Mouse (Mus musculus) bone marrow macrophage, adult 2 months (primary cell): ENCODE data around the gene Swap70.

Experiments used
- CTCF ChIP-seq: IDR thresholded peaks from 2 replicates; pipeline ENCODE4 v1.5.1; 2012; ENCODE audit warnings: low read depth, mild to moderate bottlenecking, low read length, moderate library complexity
- POLR2A ChIP-seq: IDR thresholded peaks from 2 replicates; pipeline ENCODE4 v1.6.1; 2012; ENCODE audit warnings: mild to moderate bottlenecking, low read depth, low read length, borderline replicate concordance

DNA sequence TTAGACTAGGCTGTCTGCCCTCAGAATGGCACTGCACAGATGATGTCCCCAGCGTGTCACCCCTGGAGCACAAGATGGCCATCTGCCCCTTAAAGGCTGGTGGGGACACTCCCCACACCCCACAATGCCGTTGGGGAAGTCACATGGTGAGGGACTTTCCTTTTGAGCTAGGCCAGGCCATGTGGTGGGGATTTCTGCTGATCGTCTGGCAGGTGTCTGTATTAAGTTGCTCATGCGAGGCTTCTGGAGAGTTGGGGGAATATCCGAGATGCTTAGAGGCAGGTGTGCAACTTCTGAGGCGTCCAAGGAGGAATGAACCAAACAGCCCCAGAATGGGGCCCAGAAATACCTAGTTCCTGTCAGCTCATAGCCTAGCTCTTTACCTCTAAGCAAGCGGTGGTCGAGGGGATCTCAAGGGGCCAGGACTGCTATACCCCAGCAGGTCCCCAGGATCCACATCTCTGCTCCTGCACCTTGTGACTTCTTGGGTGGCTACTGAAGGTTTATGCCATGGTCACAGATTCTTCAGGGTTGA lies 64.8 kb downstream of the Swap70 start:
- TF ChIP-seq CTCF (no peak), POLR2A (no peak)
